Mouse (Mus musculus): ENCODE measurements around the gene Eif2a. TPM values are rescaled to one million over a fixed set of nuclear protein-coding genes. Genes with fewer than 3 reads are reported as not detected.

Gene Eif2a
- polyA plus RNA-seq, 1 experiment from 2014 or later, result 49.8 TPM

- Histone ChIP-seq H3K9me3 (no peaks in the 10 kb centered on the region), H3K27ac (peak overlapping the region; percentile 83), H3K27me3 (replicated peaks) (no peaks in the 10 kb centered on the region), H3K36me3 (peaks cover 20% of the 10 kb centered on the region), H3K4me3 (peak overlapping the region; percentile 90), H3K4me2 (replicated peaks) (peak overlapping the region; percentile 75), H3K9ac (peak overlapping the region; percentile 92), H3K4me1 (peaks cover 15% of the 10 kb centered on the region)
- WGBS, result under 1% methylated on average over 40 of the region's 40 CpGs
- ATAC-seq (ENCODE audit: low FRiP score, low read depth), result peak; percentile 71
Measured at GRCm38 (mm10) chr3:58525166-58525565, 455 bp upstream of the Eif2a start.

- no peaks in the 10 kb centered on the region for H3K9me3 ChIP-seq
- no peaks in the 10 kb centered on the region for H3K27me3 ChIP-seq (replicated peaks)
- H3K36me3 ChIP-seq, result peaks cover 18% of the 10 kb centered on the region
- H3K4me1 ChIP-seq, result peaks cover 15% of the 10 kb centered on the region
- 0 out of 2 replicates have a peak, but pooled peaks have one; percentile 1 for ATAC-seq (ENCODE audit: low FRiP score, low read depth)
- peak overlapping the region; percentile 90 for H3K4me3 ChIP-seq
- no peak overlapping the region for H3K27ac ChIP-seq
- 0 out of 2 replicates have a peak overlapping the region, but pooled peaks have one; percentile 39 for H3K9ac ChIP-seq
- WGBS, result 11% methylated on average over 4 of the region's 4 CpGs
- H3K4me2 ChIP-seq (replicated peaks), result peak overlapping the region; percentile 75
Measured at GRCm38 (mm10) chr3:58526408-58526737, 752 bp downstream of the Eif2a start.

- Histone ChIP-seq H3K27me3 (replicated peaks) (no peaks in the 10 kb centered on the region), H3K9me3 (no peaks in the 10 kb centered on the region), H3K36me3 (peaks cover 47% of the 10 kb centered on the region), H3K4me3 (no peak overlapping the region), H3K27ac (no peak overlapping the region), H3K9ac (no peak overlapping the region), H3K4me1 (no peaks in the 10 kb centered on the region), H3K4me2 (replicated peaks) (no peak overlapping the region)
- no peak for ATAC-seq (ENCODE audit: low FRiP score, low read depth)
- 91% methylated on average over 3 of the region's 3 CpGs for WGBS
Measured at GRCm38 (mm10) chr3:58536573-58536972, 11.0 kb downstream of the Eif2a start.

- ATAC-seq (ENCODE audit: low FRiP score, low read depth), result no peak
- Histone ChIP-seq H3K9me3 (no peaks in the 10 kb centered on the region), H3K4me3 (no peak overlapping the region), H3K4me1 (no peaks in the 10 kb centered on the region), H3K4me2 (replicated peaks) (no peak overlapping the region), H3K27me3 (replicated peaks) (no peaks in the 10 kb centered on the region), H3K9ac (no peak overlapping the region), H3K27ac (no peak overlapping the region), H3K36me3 (peaks cover 55% of the 10 kb centered on the region)
- 86% methylated on average over 1 of the region's 1 CpGs for whole genome bisulfite sequencing
Measured at GRCm38 (mm10) chr3:58552001-58552811, 26.6 kb downstream of the Eif2a start.

GRCm38 (mm10) chr3:58556649-58557048 is 31.0 kb downstream of the Eif2a start:
- Histone ChIP-seq H3K4me2 (replicated peaks) (no peak overlapping the region), H3K4me3 (no peak overlapping the region), H3K27ac (no peak overlapping the region), H3K27me3 (replicated peaks) (no peaks in the 10 kb centered on the region), H3K9ac (no peak overlapping the region), H3K36me3 (peaks cover 38% of the 10 kb centered on the region), H3K4me1 (no peaks in the 10 kb centered on the region), H3K9me3 (no peaks in the 10 kb centered on the region)
- WGBS, result 85% methylated on average over 7 of the region's 7 CpGs
- no peak for ATAC-seq (ENCODE audit: low FRiP score, low read depth)

GRCm38 (mm10) chr3:58559887-58560286 is 34.3 kb downstream of the Eif2a start:
- Histone ChIP-seq H3K9me3 (no peaks in the 10 kb centered on the region), H3K4me3 (no peak overlapping the region), H3K9ac (no peak overlapping the region), H3K27me3 (replicated peaks) (no peaks in the 10 kb centered on the region), H3K27ac (no peak overlapping the region), H3K4me1 (no peaks in the 10 kb centered on the region), H3K4me2 (replicated peaks) (no peak overlapping the region), H3K36me3 (peaks cover 23% of the 10 kb centered on the region)
- ATAC-seq (ENCODE audit: low FRiP score, low read depth), result no peak
- 21% methylated on average over 2 of the region's 2 CpGs for WGBS

GRCm38 (mm10) chr3:58561437-58561836 is 35.8 kb downstream of the Eif2a start:
- H3K9ac ChIP-seq, result no peak overlapping the region
- ATAC-seq (ENCODE audit: low FRiP score, low read depth), result no peak
- 32% methylated on average over 2 of the region's 2 CpGs for WGBS
- no peak overlapping the region for H3K4me2 ChIP-seq (replicated peaks)
- H3K4me1 ChIP-seq, result no peaks in the 10 kb centered on the region
- no peak overlapping the region for H3K4me3 ChIP-seq
- H3K27ac ChIP-seq, result no peak overlapping the region
- H3K27me3 ChIP-seq (replicated peaks), result no peaks in the 10 kb centered on the region
- H3K36me3 ChIP-seq, result peaks cover 8% of the 10 kb centered on the region
- H3K9me3 ChIP-seq, result no peaks in the 10 kb centered on the region

GRCm38 (mm10) chr3:58570821-58571220 is 45.2 kb downstream of the Eif2a start:
- Histone ChIP-seq H3K27ac (no peak overlapping the region), H3K4me3 (no peak overlapping the region), H3K36me3 (no peaks in the 10 kb centered on the region), H3K4me1 (no peaks in the 10 kb centered on the region), H3K9ac (no peak overlapping the region), H3K27me3 (replicated peaks) (no peaks in the 10 kb centered on the region), H3K4me2 (replicated peaks) (no peak overlapping the region), H3K9me3 (no peaks in the 10 kb centered on the region)
- ATAC-seq (ENCODE audit: low FRiP score, low read depth), result no peak
- 88% methylated on average over 3 of the region's 3 CpGs for WGBS

- Histone ChIP-seq H3K9me3 (no peaks in the 10 kb centered on the region), H3K36me3 (peaks cover 6% of the 10 kb centered on the region; the same call in 1 of the 2 replicates), H3K4me3 (peak within 1 kb of the TSS; percentile 97), H3K4me1 (peaks cover 6% of the 10 kb centered on the region; the same call in 1 of the 2 replicates), H3K4me2 (replicated peaks) (peak within 1 kb of the TSS; percentile 58), H3K27ac (peak within 1 kb of the TSS; percentile 99), H3K27me3 (replicated peaks) (no peaks in the 10 kb centered on the region), H3K9ac (peak within 1 kb of the TSS; percentile 100)
- 1% methylated on average over 59 of the region's 59 CpGs for WGBS
- peak; percentile 97 for ATAC-seq (ENCODE audit: low FRiP score, low read depth)
Measured at GRCm38 (mm10) chr3:58576137-58577066, 50.8 kb downstream of the Eif2a start, which contains the start of gene Selenot. Gene Selenot (plus strand): TSS chr3:58576636.

GRCm38 (mm10) chr3:58577067-58577503 is 51.5 kb downstream of the Eif2a start:
- peak; percentile 85 for ATAC-seq (ENCODE audit: low FRiP score, low read depth)
- peaks cover 6% of the 10 kb centered on the region; the same call in 1 of the 2 replicates for H3K36me3 ChIP-seq
- peaks cover 11% of the 10 kb centered on the region; the same call in 1 of the 2 replicates for H3K4me1 ChIP-seq
- H3K27ac ChIP-seq, result peak overlapping the region; percentile 99
- peak overlapping the region; percentile 58 for H3K4me2 ChIP-seq (replicated peaks)
- H3K4me3 ChIP-seq, result peak overlapping the region; percentile 97
- peak overlapping the region; percentile 100 for H3K9ac ChIP-seq
- H3K9me3 ChIP-seq, result no peaks in the 10 kb centered on the region
- H3K27me3 ChIP-seq (replicated peaks), result no peaks in the 10 kb centered on the region
- 1% methylated on average over 32 of the region's 36 CpGs for WGBS

- WGBS, result 21% methylated on average over 8 of the region's 8 CpGs
- no peaks in the 10 kb centered on the region for H3K27me3 ChIP-seq (replicated peaks)
Measured at GRCm38 (mm10) chr3:58577506-58578050, 52.0 kb downstream of the Eif2a start.

More at GRCm38 (mm10) chr3:58577506-58578050, 52.0 kb downstream of the Eif2a start:
- ATAC-seq (ENCODE audit: low FRiP score, low read depth), result no peak
- Histone ChIP-seq H3K4me1 (peaks cover 11% of the 10 kb centered on the region; the same call in 1 of the 2 replicates), H3K4me2 (replicated peaks) (peak overlapping the region; percentile 58), H3K4me3 (peak overlapping the region; percentile 97), H3K9ac (peak overlapping the region; percentile 47), H3K27ac (no peak overlapping the region), H3K36me3 (peaks cover 6% of the 10 kb centered on the region; the same call in 1 of the 2 replicates), H3K9me3 (no peaks in the 10 kb centered on the region)

Data from neural tube, embryonic 12.5 days (tissue).